10 mouse cellular contexts compared by ENCODE assay signal in the genomic region with DNA sequence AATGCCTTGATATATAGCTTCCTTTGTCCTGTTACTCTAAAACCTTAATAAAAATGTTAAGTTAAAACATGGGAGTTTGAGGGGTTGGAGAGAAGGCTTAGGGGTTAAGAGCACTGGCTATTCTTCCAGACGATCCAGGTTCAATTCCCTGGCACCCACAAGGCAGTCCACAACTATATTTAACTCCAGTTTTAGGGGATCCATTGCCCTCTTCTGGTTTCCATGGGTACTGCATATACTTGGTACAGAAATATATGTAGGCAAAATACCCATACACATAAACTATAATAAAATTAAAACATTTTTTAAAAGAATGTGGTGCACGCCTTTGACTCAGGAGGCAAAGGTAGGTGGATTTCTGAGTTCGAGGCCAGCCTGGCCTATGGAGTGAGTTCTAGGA. TPM values are rescaled to one million over a fixed set of nuclear protein-coding genes. Genes with fewer than 3 reads are reported as not detected.
A peak's percentile ranks its signal among the peaks of the same experiment; 100 is the strongest.
DNase-seq lines count a peak whose midpoint lies in the region; ATAC-seq and TF ChIP-seq lines count a peak whose summit lies in the region.
"Had no signal": no experiment of that assay in that cellular context is flagged by ENCODE, and none has a peak within 500 bp of the region (broad histone marks: within the 10 kb centered on the region; RNA-seq: fewer than 3 reads in every experiment).

No protein-coding gene starts in this region.

- 84% methylated on average over 3 of the region's 3 CpGs for WGBS in kidney, postnatal 0 days

- no peak overlapping the region for H3K4me2 ChIP-seq in kidney, postnatal 0 days (ENCODE audit: low read length)
- H3K4me2 ChIP-seq: hindbrain, embryonic 12.5 days had no signal

- no peak for DNase-seq in kidney, postnatal 0 days (ENCODE audit: low spot score)
- no peak for DNase-seq in kidney, adult 18-20 months
- DNase-seq in 416B (ENCODE audit: low read depth), result peak; percentile 61
- peak; percentile 14 for DNase-seq in CD4-positive helper T cell, adult 2 months (ENCODE audit: low read depth, low spot score)
- no peak for DNase-seq in layer of hippocampus, adult 9-10 months (ENCODE audit: low spot score)
- no peak for DNase-seq in embryo, embryonic 9.5 days (ENCODE audit: extremely low spot score)
- DNase-seq: gastrocnemius, postnatal 25 days had no signal

- no peaks in the 10 kb centered on the region for H3K4me1 ChIP-seq in kidney, postnatal 0 days (replicated peaks; ENCODE audit: insufficient read depth, low read length)

- TF ChIP-seq CTCF in kidney, postnatal 0 days (IDR thresholded peaks at IDR 0.05; ENCODE audit: low read depth), result peak; percentile 55

- ATAC-seq in kidney, postnatal 0 days (replicated peaks; ENCODE audit: low FRiP score, low read depth), result no peak
- ATAC-seq in common myeloid progenitor, adult 5-6 weeks (replicated peaks; ENCODE audit: low read depth, poor library complexity, severe bottlenecking), result peak; percentile 63; the same call in 1 of the 2 replicates

- H3K27me3 ChIP-seq in kidney, postnatal 0 days (ENCODE audit: insufficient read depth, low read length), result no peaks in the 10 kb centered on the region
- H3K27me3 ChIP-seq: hindbrain, embryonic 12.5 days had no signal

- no peak overlapping the region for H3K4me3 ChIP-seq in kidney, postnatal 0 days (replicated peaks; ENCODE audit: low read depth, low read length)
- H3K4me3 ChIP-seq: hindbrain, embryonic 12.5 days; myocyte had no signal

- H3K9me3 ChIP-seq in kidney, postnatal 0 days (replicated peaks; ENCODE audit: low read length), result no peaks in the 10 kb centered on the region
- H3K9me3 ChIP-seq: hindbrain, embryonic 12.5 days had no signal

- H3K27ac ChIP-seq in kidney, postnatal 0 days, result no peak overlapping the region
- H3K27ac ChIP-seq: hindbrain, embryonic 12.5 days had no signal

- no peaks in the 10 kb centered on the region for H3K36me3 ChIP-seq in kidney, postnatal 0 days (ENCODE audit: insufficient read depth, low read length)
- H3K36me3 ChIP-seq: hindbrain, embryonic 12.5 days had no signal

- H3K9ac ChIP-seq in kidney, postnatal 0 days (ENCODE audit: low read depth, low read length), result no peak overlapping the region
- H3K9ac ChIP-seq: hindbrain, embryonic 12.5 days had no signal

RNA-seq across cellular contexts. Expression of a gene that starts 44.9 kb away (rescaled TPM):
- 36.8 and 36.9 TPM in 2 replicates for polyA plus RNA-seq in kidney, postnatal 0 days (2015; fragmentation: Nextera tagmentation; extraction: Ambion mirVana)
- total RNA-seq in common myeloid progenitor, adult 5-6 weeks (2017), result 277 and 311 TPM in 2 replicates

RNA-seq across cellular contexts. Expression of a gene that starts 45.5 kb away (rescaled TPM):
- polyA plus RNA-seq in kidney, postnatal 0 days (2015; fragmentation: Nextera tagmentation; extraction: Ambion mirVana), result 17.9 and 19.9 TPM in 2 replicates
- 2.5 and 4.5 TPM in 2 replicates for total RNA-seq in common myeloid progenitor, adult 5-6 weeks (2017)

RNA-seq across cellular contexts. Expression of a gene that starts 49.8 kb away (rescaled TPM):
- polyA plus RNA-seq in kidney, postnatal 0 days (2015; fragmentation: Nextera tagmentation; extraction: Ambion mirVana), result 0.33 and 0.45 TPM in 2 replicates
- total RNA-seq in common myeloid progenitor, adult 5-6 weeks (2017), result not detected in 2 replicates

Comparison
In these comparisons a context has a peak if more than half of its experiments do, and no peak if none do; other contexts are left out.
1. DNase-seq: peak in 416B (single experiment) and CD4-positive helper T cell, adult 2 months (single experiment); none in kidney, postnatal 0 days (single experiment), kidney, adult 18-20 months (single experiment), layer of hippocampus, adult 9-10 months (single experiment) and embryo, embryonic 9.5 days (single experiment).